Mouse (Mus musculus): ENCODE data around the gene Gm45234. TPM values are rescaled to one million over a fixed set of nuclear protein-coding genes. Genes with fewer than 3 reads are reported as not detected.

The Gm45234 gene
- not detected in 2 replicates for polyA plus RNA-seq (2012; ENCODE audit: low replicate concordance)

DNA sequence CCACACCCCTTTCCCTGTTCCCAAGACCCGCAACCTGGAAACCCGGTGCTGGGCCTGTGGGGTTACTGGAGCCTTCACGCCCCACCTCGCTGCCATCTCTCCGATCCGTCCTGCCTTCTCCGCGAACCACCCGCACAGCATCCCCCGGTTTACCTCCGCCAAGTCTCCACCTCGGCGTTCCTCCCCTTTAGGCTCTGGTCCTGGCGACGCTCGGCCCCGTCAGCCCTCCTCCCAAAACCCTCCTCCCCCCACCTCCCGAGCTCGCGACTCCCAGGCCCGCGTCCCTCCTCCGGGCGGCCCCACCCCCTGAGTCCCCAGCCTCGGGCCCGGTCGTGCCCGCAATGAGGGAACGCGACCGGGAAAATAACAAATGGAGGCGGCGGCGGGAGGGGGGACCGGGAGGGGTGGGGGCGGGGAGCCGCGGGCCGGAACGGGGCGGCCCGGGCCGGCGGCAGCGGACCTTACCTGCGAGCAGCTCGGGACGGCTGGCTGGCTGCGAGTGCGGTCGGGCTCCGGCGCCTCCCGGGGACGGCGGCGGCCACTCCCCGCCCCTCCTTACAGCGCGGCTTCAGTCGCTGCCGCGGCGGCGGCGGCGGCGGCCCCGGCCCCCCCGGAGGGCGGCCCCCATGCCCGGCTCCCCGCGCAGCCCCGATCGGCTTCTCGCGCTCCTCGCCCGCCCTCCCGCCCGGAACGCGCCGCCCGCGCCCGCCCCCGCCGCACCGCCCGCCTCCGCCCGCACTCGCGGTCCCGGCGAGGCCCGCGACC, at the start of gene Gm45234, which contains the start of gene Atn1:
Gm45234 (minus strand) TSS at position 191 of the 765 bp plus-strand sequence.
Atn1 (minus strand) TSS at position 694 of the 765 bp plus-strand sequence.

DNA sequence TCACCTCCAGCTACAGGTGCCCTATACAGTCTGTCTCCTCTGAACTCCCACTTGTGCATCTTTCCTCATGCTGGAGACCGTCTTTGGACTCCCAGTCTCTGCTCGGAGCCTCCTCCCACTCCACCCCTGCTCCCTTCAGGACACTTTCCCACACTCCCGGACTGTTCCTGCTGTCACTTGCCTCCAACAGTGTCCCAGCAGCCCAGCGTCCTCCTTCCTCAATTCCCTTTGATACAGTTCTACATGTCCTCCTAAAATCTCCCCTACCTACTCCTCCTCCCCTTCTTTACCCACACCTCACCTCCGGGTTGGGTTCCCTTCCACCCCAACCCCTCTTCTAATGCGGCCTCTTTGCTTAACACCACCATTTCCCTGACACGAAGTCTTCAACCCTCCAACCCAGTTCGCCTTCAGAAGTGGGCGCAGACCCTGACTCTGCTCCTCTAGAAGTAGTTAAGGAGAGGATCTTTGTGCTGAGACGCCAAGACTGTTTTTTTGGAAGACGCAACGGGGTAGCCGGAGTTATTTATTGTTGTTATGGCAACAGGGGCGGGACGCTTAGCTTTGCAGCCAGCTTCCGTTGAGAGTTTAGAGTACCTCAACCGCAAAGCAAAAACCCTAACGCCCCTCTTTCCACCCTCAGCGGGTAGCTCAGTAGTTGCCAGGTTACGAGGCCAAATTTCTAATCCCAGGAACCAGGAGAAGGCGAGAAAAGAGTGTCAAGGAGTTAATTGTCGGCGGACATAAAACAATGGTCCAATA, 23.6 kb upstream of the Gm45234 start, which contains the start of gene Lrrc23:
Lrrc23 (minus strand) TSS at position 506 of the 762 bp plus-strand sequence.

DNA sequence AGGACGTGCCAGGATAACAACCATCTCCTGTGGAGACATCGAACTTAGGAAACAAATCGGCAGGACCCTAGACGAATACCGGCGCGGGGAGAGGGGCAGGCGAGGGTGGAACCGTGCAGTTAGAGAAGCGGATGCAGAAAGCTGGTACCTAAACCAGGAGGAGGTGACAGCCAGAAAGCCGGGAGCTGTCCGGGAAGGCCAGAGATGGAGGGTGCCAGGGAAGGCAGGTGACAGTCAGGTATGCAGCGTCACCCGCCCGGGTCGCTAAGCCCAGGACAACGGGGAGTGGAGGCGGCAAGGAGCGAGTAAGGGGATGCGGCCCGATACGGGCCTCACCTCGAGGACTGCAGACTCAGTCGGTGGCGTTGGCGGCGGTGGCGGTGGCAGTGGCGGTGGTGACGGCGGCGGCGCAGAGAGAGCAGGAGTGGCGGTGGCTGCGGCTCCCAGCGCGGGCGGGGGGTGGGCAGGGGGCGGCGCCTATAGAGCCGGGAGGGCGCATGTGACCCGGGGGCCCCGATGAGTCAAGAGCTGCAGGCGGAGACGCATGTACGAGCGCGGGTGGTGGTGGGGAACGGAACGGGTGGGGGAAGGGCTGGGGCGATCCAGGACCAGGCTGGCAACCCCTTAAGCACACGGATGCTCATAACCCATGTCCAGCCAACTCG, 13.4 kb upstream of the Gm45234 start, which contains the start of gene Eno2:
Eno2 (minus strand) TSS at position 573 of the 665 bp plus-strand sequence.

DNA sequence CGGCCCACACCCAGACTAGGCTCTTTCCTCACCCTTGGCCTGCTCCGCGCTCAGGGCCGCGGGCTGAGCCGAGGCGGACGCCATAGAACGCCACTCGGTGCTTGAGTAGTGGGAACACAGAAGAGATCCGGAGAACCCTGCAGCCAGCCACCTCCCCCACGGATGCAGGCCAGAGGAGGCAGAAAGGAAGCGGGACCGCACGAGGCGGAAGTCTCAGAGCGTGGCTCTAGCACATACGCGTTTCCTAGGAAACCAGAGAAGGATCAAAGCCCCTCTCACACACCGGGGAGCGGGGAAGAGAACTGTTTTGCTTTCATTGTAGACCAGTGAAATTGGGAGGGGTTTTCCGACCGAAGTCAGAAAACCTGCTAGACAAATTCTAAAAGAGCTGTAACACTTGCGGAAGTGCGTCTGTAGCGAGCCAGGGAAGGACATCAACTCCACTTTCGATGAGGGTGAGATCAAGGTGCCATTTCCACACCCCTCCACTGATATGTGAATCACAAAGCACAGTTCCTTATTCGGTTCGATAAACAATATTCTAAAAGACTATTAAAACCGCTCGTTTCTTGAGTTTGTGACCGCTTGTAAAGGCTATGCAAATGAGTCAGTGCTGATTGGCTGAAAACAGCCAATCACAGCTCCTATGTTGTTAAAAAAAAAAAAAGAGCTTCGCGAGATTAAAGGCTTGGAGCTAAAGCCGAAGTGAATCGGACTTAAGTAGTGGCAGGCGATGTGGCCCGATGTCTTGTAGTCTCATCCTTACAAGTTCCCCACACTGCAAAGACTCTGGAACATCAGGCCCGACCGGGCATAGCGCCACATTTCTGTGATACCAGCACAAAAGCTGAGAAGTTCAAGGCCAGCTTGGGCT, 14.7 kb downstream of the Gm45234 start, which contains the start of gene Grcc10:
Grcc10 (minus strand) TSS at position 487 of the 874 bp plus-strand sequence.

DNA sequence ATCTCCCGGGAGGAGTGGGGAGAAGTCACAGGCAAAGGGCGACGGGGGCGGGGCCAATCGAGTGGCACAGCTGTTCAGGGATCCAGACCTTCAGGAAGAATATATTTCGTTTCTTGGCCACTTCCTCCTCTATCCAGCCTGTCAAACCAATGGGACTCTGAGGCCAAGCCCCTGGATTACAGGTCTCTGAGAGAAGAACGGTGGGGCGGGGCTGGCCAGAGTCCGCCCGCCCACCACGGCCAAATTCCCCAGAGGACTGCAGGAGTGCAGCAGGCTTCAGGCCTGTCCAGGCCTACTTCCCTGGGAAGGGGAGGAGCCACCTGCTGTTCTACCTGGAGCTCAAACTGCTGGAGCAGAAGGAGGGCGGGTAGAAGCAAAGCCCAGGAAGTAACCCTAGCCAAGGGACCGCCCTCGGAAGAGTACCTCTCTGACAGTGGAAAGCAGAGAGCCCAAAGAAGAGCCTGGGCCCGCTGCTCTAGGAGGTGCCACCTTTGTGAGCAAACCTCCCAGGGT, 17.3 kb downstream of the Gm45234 start, which contains the start of gene Ptpn6:
Ptpn6 (minus strand) TSS at position 204 of the 513 bp plus-strand sequence.

DNA sequence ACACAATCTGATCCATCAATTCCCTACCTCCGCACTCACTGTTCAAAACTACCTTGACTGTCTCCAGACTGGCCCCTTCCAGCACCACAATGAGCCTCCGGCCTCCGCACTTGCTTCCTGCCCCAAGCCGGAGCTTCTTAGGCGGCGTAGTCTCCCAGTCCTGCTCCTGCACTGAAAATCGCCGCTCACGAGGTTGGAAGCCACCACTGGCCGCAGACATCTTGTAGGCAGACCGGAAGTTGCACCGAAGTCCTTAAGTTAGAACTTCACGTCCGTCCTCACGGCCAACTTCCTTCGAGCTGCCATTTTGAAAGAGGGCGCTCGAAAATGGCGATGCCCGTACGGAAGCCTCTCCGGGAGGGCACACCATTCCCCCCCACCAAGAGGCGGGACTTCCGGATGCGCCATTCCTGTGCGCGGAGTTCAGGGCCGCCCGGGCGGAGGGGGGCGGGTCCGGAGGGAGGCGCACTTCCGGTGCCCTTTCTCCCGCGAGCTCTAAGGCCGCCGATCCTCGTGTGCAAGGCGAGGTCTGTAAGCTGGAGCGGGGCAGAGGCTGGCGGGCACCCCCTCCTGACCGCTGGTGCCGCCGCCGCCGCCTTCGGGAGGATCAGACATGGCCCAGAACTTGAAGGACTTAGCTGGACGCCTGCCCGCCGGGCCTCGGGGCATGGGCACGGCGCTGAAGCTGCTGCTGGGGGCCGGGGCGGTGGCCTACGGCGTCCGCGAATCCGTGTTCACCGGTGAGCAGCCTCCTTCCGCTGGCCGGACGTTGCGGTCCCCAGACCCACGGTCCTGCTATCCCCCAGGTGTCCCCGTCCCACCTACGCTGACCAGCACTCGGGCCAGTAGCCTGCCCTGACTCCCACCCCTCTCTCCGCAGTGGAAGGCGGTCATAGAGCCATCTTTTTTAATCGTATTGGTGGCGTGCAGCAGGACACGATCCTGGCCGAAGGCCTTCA, 43.7 kb downstream of the Gm45234 start, which contains the start of the genes Emg1 and Phb2:
Emg1 (minus strand) TSS at position 355 of the 959 bp plus-strand sequence.
Phb2 (plus strand) TSS at position 513 of the 959 bp plus-strand sequence.

Other genes with a start within 250 kb of the Gm45234 start
- gene C1ra, start 243.6 kb downstream of the Gm45234 start, polyA plus RNA-seq (2012; ENCODE audit: low replicate concordance): 1.8 and 3.7 TPM in 2 replicates
- 0.03 TPM in 1 of 2 replicates, not detected in the other for gene C1s1, start 213.7 kb downstream of the Gm45234 start, polyA plus RNA-seq (2012; ENCODE audit: low replicate concordance)
- gene C1rb, start 185.7 kb downstream of the Gm45234 start, polyA plus RNA-seq (2012; ENCODE audit: low replicate concordance): not detected in 2 replicates
- not detected in 2 replicates for gene C1s2, start 119.9 kb downstream of the Gm45234 start, polyA plus RNA-seq (2012; ENCODE audit: low replicate concordance)
- gene Lpcat3, start 93.0 kb downstream of the Gm45234 start, polyA plus RNA-seq (2012; ENCODE audit: low replicate concordance): 83.8 and 87.0 TPM in 2 replicates
- 107 and 155 TPM in 2 replicates for gene Emg1, start 43.8 kb downstream of the Gm45234 start, polyA plus RNA-seq (2012; ENCODE audit: low replicate concordance)
- 104 and 182 TPM in 2 replicates for gene Phb2, start 43.7 kb downstream of the Gm45234 start, polyA plus RNA-seq (2012; ENCODE audit: low replicate concordance)
- gene Ptpn6, start 17.3 kb downstream of the Gm45234 start, polyA plus RNA-seq (2012; ENCODE audit: low replicate concordance): 219 and 299 TPM in 2 replicates
- 58.8 and 109 TPM in 2 replicates for gene Grcc10, start 14.6 kb downstream of the Gm45234 start, polyA plus RNA-seq (2012; ENCODE audit: low replicate concordance)
- 113 and 201 TPM in 2 replicates for gene Atn1, start 503 bp upstream of the Gm45234 start, polyA plus RNA-seq (2012; ENCODE audit: low replicate concordance)
- 1.0 and 1.2 TPM in 2 replicates for gene Eno2, start 13.7 kb upstream of the Gm45234 start, polyA plus RNA-seq (2012; ENCODE audit: low replicate concordance)
- gene Lrrc23, start 23.7 kb upstream of the Gm45234 start, polyA plus RNA-seq (2012; ENCODE audit: low replicate concordance): 0.48 and 1.9 TPM in 2 replicates
- gene Spsb2, start 52.6 kb upstream of the Gm45234 start, polyA plus RNA-seq (2012; ENCODE audit: low replicate concordance): 16.0 and 17.1 TPM in 2 replicates
- 11.3 and 43.1 TPM in 2 replicates for gene Tpi1, start 58.3 kb upstream of the Gm45234 start, polyA plus RNA-seq (2012; ENCODE audit: low replicate concordance)
- gene Usp5, start 73.5 kb upstream of the Gm45234 start, polyA plus RNA-seq (2012; ENCODE audit: low replicate concordance): 27.3 and 47.7 TPM in 2 replicates
- 9.2 and 13.6 TPM in 2 replicates for gene Cdca3, start 73.5 kb upstream of the Gm45234 start, polyA plus RNA-seq (2012; ENCODE audit: low replicate concordance)
- 0.11 and 1.2 TPM in 2 replicates for gene Gnb3, start 84.3 kb upstream of the Gm45234 start, polyA plus RNA-seq (2012; ENCODE audit: low replicate concordance)
- 1.9 and 4.7 TPM in 2 replicates for gene P3h3, start 101.7 kb upstream of the Gm45234 start, polyA plus RNA-seq (2012; ENCODE audit: low replicate concordance)
- 1.7 and 7.4 TPM in 2 replicates for gene Gpr162, start 108.0 kb upstream of the Gm45234 start, polyA plus RNA-seq (2012; ENCODE audit: low replicate concordance)
- 63.7 and 67.0 TPM in 2 replicates for gene Cd4, start 132.2 kb upstream of the Gm45234 start, polyA plus RNA-seq (2012; ENCODE audit: low replicate concordance)
- 17.4 and 27.6 TPM in 2 replicates for gene Lag3, start 155.7 kb upstream of the Gm45234 start, polyA plus RNA-seq (2012; ENCODE audit: low replicate concordance)
- gene Ptms, start 164.1 kb upstream of the Gm45234 start, polyA plus RNA-seq (2012; ENCODE audit: low replicate concordance): 543 and 1,849 TPM in 2 replicates
- gene Mlf2, start 175.4 kb upstream of the Gm45234 start, polyA plus RNA-seq (2012; ENCODE audit: low replicate concordance): 148 and 194 TPM in 2 replicates
- gene Cops7a, start 209.5 kb upstream of the Gm45234 start, polyA plus RNA-seq (2012; ENCODE audit: low replicate concordance): 29.0 and 55.9 TPM in 2 replicates
- 51.0 and 101 TPM in 2 replicates for gene Pianp, start 240.7 kb upstream of the Gm45234 start, polyA plus RNA-seq (2012; ENCODE audit: low replicate concordance)